Mouse (Mus musculus): Measurements from ENCODE around the gene Zswim3. TPM values are rescaled to one million over a fixed set of nuclear protein-coding genes. Genes with fewer than 3 reads are reported as not detected.
A peak's percentile ranks its signal among the peaks of the same experiment; 100 is the strongest.

Zswim3 gene
- polyA plus RNA-seq (2017; shearing (Covaris generic)): 1 to 10 TPM; 7.0 to 8.1 TPM

DNA sequence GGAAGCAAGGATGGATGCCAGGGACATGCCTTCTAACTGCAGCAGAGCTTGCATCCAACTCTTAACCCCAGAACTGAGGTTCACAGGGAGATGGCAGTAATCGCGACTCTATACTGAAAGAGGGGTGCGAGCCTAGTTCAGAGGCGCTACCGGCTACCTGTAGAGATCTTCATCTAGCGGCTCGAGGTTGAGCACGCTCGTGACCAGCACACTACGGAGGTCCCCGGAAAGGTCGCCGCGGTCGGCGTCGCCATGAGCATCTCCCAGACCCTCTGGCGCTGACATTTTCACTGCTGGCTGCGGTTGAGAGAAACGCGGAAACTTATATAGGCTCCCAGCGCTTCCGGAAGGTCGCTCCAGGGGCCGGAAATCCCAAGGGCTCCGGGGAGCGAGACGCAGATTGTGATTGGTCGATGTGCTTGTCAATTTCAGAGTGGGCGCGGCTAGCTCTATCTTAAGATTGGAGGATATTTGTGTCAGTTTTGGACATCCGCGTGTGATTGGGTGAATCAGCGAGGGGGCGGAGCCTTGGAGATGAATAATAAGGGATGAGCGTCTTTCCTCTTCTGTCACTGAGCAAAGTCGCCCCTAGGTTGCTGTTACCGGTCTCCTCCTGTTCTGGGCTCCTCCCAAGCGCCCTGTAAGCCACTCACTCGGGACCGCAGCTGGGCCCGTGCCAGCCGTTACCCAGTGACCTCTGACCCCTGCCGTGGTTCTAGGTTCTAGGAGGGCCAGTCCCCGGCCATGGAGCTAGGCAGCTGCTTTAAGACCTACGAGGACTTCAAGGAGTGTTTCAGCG lies at the start of gene Zswim3, which contains the start of gene Acot8:
Zswim3 (plus strand) TSS at position 566 of the 799 bp plus-strand sequence.
Acot8 (minus strand) TSS at position 350 of the 799 bp plus-strand sequence.
- ATAC-seq: peak; percentile 97

DNA sequence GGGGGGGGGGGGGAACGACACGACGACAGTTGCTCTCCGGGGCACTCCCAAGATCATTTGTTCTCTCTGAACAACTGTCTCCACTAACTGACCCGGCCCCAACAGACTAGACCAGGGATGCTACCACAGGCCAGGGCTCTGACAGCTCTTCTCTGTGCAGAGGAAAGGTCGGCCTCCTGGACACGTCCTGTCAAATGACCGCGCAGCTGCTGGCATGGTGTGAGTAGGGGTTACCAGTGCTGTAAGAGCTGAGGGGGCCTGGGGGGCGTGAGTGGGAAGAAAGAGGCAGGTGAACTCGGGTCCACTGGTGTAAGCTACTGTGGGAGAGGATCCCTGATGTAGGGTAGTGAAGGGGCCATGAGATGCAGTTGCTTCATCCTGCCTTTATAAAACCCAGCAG lies 47.1 kb upstream of the Zswim3 start:
- ATAC-seq: no peak

DNA sequence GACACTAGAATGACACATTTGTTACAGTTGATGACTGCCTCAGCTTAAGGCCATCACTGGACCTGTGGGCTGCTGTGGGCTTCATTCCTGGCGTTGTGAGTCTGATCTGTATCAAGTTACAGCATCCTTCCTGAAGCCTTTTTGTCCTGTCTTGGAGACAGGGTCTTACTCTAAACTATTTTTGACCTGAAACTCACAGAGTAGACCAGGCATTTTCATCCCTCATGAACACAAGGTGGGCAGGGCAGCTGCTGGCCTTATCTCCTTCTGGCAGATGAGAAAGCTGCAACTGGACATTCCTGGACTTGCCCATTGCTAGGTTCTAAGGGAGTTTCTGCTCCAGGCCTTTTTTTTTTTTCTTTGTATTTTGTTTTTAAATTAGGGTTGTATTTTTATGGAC lies 46.2 kb upstream of the Zswim3 start:
- ATAC-seq: no peak

DNA sequence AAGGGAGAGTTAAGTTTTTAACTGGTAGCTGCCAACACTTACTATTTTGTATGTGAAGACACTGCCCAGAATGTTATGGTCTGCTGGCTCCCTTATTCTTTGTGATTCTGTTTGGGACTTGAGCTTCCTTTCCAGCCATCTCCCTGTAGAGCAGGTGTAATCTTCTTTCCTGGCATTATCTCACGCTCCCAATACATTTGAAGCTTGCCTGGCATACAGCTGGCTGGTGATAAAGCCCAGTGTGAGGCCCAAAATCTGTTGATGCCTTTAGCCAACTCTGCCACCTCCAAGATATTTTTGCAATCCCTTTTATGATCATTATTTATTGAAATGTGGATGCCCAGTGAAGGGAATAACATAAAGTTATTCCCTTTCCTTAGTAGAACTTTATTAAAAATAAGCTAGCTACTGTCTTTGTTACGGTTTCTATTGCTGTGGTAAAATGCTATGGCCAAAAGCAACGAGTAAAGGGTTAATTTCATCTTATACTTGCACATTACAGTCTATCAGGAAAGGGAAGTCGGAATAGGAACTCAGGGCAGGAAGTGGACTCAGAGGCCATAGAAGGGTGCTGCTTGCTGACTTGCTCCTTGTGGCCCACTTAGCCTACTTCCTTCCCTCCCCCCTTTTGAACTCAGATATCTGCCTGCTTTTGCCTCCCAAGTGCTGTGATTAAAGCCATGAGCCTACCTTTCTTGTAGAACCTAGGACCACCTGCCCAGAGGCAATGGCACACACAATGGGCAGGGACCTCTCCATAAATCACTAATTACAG lies 44.7 kb upstream of the Zswim3 start:
- no peak for ATAC-seq

DNA sequence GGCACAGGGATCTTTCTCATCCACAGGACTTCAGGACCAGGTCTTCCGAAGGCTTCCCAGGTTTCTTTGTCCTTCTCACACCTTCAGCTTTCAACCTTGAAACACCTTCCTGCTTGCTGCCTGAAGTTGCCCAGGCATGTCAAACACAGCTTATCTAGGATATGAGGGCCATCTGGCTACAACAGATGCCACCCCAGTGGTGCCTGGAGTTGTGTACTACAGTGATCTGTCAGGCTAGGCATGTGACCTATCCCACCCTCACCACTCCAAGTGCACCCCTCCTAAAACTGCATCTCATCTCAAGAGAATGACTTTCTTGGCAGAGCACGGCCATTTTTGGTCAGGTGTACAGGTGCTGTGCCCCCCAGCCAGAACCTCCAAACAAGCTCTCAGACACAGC lies 43.4 kb upstream of the Zswim3 start:
- ATAC-seq: no peak

DNA sequence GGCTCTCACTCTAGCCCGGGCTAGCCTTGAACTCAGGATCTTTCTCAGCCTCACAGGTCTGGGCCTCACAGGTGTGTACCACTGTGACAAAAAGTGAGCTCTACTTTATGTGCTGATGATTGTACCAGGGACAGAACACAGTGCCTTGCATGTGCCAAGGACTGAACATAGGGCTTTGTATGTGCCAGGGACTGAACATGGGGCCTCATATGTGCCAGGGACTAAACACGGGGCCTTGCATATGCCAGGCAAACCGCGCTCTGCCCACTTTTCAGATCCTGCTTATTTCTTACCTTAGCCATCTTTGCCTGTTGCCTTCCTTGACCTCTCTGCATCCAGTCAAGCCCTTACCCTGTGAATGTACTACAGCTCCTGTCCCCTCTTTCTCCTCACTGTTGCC lies 42.9 kb upstream of the Zswim3 start:
- no peak for ATAC-seq

DNA sequence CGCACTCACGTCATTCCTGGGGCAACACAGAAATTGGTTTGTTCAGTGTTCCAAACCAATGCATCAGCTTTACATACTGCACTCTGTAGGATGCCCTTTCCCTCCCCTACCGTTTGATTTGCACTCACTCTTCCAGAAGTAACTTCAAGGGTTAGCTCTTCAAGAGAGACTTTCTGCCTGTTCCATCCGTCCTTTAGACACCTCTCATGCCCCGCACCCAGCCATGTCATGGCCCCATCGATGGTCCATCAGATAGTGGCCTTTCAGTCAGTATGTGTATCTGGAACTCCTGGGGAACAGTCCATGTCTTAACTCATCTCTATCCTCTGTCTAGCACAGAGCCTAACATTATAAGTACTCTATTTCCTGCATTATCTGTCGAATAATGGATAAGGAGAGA lies 42.3 kb upstream of the Zswim3 start:
- no peak for ATAC-seq

DNA sequence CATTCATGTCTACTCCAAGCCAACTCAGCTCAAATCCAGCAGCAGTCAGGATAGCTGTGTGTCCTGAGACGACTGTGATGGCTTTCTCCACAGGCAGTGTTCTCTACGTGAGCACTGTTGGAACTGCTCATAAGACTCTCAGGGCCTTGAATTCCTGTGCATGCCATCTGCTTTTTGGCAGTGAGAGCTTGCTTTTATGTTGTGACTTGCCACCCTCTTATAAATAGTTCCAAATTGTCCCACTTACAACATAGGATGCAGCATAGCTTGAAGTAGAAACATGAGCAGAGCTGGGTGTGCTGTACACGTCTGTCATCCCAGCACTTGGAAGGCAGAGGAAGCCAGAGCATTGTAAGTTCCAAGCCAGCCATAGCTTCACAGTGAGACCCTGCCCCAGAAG lies 39.1 kb upstream of the Zswim3 start:
- ATAC-seq: no peak

DNA sequence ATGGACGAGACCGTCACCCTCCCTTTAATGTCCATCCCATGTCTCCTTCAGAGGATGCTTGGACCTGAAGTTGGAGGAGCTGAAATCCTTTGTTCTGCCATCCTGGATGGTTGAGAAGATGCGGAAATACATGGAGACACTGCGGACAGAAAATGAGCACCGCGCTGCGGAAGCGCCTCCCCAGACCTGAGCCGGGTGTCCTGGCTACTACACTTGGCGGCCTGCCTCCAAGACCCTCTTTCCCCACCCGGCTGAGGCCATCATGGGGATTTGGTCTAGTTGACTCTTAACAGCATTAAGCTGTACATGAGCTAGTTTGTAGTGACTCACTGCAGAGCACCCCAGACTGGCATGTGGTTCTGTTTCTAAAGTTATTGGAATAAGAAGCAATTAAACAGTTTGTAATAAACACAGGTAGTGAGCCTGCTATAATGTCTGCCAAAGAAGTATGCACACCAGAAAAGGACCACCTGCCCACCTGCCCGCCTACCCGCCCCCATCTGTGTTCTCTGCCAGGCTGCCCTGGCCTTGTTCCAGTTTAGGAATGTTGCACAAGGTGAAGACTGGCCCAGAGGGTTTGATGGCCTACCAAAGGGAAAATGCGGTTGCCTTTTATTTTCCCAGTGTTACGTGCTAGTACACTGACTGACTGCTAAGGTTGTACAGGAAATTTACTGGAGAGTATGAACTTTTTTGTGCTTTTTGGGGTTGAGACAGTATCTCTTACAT lies 36.9 kb upstream of the Zswim3 start:
- ATAC-seq: no peak

DNA sequence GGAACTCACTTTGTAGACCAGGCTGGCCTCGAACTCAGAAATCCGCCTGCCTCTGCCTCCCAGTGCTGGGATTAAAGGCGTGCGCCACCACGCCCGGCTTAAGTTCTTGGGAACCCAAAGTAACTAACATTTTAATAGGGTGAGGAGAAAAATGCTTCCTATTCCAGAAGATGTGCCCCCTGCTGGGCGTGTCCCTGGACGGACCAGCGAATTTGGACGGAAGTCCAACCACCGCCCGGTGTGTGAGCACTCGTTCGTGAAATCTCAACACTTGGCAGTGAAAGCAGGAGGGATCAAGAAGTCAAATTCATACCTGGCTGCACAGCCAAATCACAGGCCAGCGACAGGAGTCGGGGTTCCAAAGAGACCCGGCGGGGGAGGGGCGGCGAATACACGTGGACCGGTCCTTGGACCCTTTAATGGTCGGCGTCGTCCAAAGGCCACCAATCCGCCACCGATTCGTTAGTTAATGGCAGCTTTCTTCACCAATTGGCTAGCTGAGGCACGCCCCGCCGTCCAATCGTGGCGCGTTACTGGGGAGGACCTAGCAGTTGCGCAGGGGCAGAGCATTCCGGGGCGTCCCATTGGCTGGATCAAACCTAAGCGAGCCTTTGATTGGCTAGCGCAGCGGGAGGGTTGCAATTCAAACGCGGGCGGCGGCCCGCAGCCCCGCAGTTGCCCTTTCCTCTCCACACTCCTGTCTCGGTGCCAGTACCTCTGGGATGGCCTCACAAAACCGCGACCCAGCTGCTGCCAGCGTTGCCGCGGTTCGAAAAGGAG lies 35.5 kb upstream of the Zswim3 start, which contains the start of gene Ube2c:
Ube2c (plus strand) TSS at position 641 of the 780 bp plus-strand sequence.
- ATAC-seq: peak; percentile 100

DNA sequence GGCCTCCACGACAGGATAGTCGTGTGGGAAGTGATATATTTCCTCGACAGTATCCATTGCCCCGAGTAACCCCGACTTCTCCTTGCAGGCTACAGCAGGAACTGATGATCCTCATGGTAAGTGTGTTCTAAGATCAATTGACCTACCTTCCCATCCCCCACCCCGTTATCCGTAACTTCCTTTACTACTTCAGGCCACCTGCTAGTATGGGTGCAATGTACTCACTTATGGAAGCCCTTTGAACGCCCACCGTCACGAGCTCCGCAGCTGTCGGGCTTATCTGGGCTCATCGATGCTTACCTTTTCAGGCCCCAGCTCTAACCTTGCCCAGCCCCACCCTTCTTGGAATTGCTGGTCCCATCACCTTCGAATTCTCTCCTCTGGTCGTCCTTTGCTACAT lies 34.6 kb upstream of the Zswim3 start:
- no peak for ATAC-seq

DNA sequence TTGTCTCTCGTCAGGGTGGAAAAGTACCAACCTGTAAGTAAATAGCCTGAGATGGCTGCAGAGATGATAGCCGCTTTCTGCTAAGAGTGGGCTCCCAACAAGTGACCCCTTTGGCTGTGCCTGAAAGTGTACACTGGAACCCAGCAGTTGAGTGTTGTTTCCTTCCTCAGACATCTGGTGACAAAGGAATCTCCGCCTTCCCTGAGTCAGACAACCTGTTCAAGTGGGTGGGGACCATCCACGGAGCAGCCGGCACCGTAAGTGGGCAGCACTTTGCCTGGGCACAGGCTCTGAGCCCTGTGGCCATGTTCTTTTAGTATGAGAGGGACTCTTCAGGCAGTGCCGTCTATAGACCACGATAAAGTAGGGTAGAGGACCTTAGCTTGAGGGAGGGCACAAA lies 33.8 kb upstream of the Zswim3 start:
- no peak for ATAC-seq

DNA sequence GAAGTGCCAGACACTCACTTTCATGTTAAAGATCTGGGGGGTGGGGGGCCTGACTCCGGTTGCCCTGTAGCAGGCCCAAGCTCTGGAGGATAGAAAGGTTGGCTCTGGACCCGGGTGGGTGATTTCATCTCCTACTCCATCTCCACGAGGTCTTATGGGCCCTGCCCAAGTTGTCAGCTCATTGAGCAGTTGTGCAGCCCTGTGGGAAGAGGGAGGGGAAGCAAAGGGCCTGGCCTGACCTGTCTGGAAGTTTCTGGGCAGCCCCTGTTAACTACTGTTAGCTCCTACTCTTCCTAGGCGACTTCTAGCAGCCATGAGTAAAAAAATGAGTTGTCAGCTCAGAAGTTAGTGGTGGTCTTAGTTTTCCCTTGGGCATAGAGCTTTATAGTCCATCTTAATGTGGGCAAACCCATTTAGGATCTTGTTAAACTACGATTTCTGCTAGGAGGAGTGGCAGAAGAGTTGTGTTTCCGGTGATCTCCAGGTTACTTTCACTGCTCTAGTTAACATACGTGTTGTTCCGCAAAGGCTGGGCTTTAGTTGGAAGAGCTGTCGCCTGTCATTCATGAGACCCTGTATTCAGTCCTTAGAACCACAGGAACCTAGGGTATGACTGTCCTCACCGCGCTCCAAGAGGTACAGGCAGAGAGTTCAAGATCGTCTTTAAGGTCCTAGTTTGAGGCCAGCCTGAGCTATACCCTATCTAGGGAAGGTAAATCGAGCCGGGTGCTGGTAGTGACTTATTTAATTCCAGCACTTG lies 31.5 kb upstream of the Zswim3 start:
- no peak for ATAC-seq

DNA sequence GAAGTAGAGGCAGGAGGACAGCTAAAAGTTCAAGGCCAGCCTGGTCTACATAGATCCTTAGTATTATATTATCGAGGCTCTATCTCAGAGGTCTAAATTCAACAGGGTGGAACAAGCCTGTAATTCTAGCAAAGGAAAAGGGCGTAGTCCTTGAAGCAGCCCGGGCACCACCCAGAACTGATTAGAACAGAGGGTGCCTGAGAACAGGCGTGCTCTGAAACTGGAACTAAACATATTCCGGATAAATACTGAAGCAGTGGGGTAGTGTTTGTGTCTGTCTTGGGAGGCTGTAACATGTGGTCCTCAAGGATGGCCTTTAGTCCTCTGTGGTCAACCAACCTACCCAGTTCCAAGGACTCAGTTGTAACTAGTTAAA lies 30.9 kb upstream of the Zswim3 start:
- no peak for ATAC-seq

DNA sequence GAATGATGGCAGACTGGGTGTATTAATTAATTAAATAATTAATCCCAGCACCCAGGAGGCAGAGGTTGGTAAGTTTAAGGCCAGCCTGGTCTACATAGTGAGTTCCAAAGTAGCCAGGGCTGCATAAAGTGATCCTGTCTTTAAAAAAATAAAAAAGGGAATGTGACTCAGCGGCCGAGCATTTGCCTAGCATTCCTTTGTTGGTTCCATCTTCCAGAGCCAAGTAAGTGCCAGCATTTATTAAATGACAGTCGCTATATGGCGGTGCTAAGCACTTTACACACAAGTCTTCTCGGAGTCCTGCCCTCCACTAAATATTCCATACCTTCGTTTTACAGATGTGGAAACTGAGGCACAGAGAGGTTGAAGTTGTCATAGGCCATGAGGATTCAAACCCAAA lies 28.8 kb upstream of the Zswim3 start:
- ATAC-seq: no peak

DNA sequence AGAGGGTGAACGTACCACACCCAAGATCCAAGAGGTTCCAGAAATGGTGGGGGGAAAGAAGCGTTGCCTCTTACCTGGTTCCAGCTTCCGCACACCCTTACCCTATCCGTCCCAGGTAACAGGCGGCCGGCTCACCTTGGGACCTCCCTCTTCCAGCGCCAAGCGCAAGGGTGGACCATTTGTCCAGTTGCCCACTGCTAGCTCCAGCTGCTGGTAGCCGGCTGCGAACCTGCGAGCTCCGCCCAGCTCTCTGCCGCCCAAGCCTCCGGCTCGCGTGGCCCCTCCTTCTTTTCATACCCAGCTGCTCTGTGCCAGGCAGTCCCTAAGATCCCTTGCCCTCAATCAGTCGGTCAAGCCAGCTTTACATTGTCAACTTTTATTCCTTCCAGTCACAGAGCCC lies 28.1 kb upstream of the Zswim3 start:
- no peak for ATAC-seq

DNA sequence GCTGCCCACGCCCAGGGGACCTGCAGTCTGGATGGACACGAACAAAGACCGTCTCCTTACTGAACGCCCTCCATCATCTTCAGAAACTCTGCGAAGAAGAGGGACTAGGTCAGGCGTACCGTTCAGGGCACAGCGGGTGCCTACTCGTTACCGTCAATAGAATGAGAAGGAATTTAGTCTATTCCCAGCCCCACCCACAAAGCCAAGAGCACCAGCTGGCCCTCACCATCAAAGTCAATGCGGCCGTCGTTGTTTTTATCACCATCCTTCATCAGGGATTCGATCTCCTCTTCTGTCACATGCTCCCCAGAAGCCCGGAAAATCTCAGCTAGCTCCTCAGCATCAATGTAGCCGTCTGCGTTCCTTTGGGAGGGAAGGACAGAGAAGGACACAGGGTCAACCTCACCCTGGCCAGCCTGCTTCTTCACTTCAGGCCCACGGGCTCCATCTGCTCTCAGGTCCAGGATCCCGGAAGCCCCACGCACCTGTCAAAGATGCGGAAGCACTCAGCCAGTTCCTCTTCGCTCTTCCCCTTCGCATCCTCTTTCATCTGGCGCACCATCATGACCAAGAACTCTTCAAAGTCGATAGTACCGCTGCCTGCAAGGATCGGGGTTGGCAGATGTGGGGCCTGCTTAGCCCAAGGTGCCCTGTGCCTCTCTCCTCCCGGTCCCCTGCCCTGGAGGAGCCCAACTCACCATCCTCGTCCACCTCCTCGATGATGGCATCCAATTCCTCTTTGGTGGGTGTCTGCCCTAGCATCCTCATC lies 27.5 kb upstream of the Zswim3 start:
- ATAC-seq: no peak

DNA sequence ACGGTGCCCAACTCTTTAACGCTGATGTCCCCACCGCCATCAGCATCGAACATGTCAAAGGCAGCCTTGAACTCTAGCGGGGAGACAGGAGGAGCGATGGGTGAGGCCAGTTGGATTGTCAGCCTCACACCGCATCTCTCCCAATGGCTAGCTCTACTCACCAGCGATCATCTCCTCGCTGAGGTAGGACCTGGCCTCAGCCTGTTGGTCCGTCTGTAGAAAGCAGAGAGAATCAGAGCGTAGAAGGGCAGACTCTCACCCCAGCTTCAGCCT lies 26.9 kb upstream of the Zswim3 start:
- no peak for ATAC-seq

DNA sequence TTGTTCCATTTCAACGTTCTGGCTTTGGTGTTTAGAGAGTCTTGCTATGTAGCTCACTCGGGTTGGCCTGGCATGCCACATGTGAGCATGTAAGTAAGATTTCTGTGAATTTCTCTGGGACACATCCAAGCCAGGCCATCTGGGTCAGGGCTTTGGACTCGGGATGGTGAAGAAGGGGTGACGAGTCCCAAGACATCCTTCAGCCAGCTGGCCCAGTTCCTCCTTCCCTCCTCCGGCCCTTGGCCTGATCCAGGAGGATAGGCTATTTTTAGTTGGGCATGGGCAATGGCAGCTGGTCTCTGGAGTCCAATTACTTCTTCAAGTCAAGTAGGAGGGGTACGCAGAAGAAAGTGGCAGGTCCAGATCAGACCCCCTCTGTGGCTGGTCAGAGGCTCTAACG lies 26.1 kb upstream of the Zswim3 start:
- no peak for ATAC-seq

DNA sequence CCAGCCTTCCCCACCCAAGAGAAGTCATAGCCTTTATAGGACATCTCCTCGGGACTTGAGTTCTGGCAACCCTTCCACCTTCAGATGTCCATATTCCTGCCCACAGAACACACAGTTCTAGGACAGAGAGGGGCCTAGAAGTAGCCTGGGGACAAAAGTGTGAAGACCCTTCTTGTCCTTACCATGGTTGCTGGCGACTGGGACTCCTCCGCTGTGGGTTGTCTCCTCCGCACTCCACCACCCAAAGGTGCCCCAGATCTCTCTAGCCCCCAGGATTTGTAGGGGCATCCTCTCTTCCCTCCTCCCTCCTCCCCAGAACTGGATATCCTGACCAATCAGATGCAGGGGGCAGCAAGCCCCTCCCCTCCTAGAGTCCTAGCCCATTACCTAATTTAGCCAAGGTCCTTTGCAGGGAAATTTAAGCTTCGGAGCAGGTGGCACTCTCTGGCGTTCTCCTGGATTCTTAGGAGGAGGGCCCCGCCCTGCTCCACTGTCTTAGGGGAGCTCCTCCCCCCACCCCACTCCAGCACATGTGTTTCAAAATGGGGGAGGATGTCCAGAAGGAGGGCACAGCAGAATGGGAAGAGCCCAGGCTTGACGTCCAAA lies 25.3 kb upstream of the Zswim3 start, which contains the start of gene Tnnc2:
Tnnc2 (minus strand) TSS at position 487 of the 606 bp plus-strand sequence.
- no peak for ATAC-seq

DNA sequence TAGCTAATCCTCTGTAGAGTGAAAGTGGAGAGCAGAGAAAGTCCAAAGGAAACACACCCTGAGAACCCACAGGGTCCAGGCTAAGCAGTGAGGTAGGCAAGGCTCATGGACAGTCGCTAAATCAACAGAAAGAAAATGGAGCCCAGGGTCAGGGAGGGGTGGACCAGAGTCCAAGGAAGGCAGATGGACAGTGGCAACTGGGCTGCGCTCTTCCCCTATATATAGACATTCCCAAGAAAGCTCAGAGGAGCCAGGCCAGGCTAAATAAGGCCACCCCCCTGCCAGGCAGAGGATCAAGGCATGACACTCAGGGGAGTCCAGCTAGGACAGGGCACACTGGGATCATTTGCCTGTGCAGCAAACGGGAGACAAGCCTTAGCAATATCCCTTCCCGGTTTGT lies 23.0 kb upstream of the Zswim3 start:
- no peak for ATAC-seq

All from CD4-positive, CD25-positive, alpha-beta regulatory T cell, adult 4 months (primary cell).